Mouse (Mus musculus) heart, adult 2 months (tissue): ENCODE results near the gene Rab30. TPM values are rescaled to one million over a fixed set of nuclear protein-coding genes. Genes with fewer than 3 reads are reported as not detected.

Experiments used
- DNase-seq, 2 experiments: peaks; one replicate each; pipeline ENCODE4 v3.0.0; 2021
- H3K27ac ChIP-seq: fragments of 200-600 bp; 2 replicates; pipeline ENCODE4 v1.8.1; 2022
- H3K27me3 ChIP-seq: fragments of 200-500 bp; 2 replicates; pipeline ENCODE4 v1.6.1; 2012; ENCODE audit warnings: mild to moderate bottlenecking, low read length, inconsistent platforms, mixed read lengths; ENCODE audit not compliant: control insufficient read depth, insufficient read depth
- H3K36me3 ChIP-seq: fragments of 200-500 bp; 2 replicates; pipeline ENCODE4 v1.6.1; 2012; ENCODE audit warnings: low read length, inconsistent platforms; ENCODE audit not compliant: control insufficient read depth, insufficient read depth
- H3K4me1 ChIP-seq: fragments of 200-500 bp; 2 replicates; pipeline ENCODE4 v1.6.1; 2011; ENCODE audit warnings: low read length; ENCODE audit not compliant: control insufficient read depth, insufficient read depth
- H3K4me3 ChIP-seq: fragments of 200-600 bp; 2 replicates; pipeline ENCODE4 v1.8.1; 2022
- H3K79me2 ChIP-seq: fragments of 200-500 bp; replicated peaks from 2 replicates; pipeline ENCODE4 v1.6.1; 2012; ENCODE audit warnings: mild to moderate bottlenecking, inconsistent platforms, low read length, moderate library complexity, mixed read lengths; ENCODE audit not compliant: control insufficient read depth, insufficient read depth
- H3K9ac ChIP-seq: fragments of 200-500 bp; 2 replicates; pipeline ENCODE4 v1.6.1; 2012; ENCODE audit warnings: low read depth, mild to moderate bottlenecking, control low read depth, inconsistent platforms, low read length, mixed read lengths
- CTCF ChIP-seq: fragments of 200-600 bp; IDR thresholded peaks from 2 replicates; pipeline ENCODE4 v1.8.1; 2022; ENCODE audit warnings: antibody characterized with exemption, mild to moderate bottlenecking, moderate library complexity
- EP300 ChIP-seq: fragments of 200-500 bp; IDR thresholded peaks from 2 replicates; pipeline ENCODE4 v1.6.1; 2011; ENCODE audit warnings: low read depth, low read length, control low read depth; ENCODE audit not compliant: insufficient read depth
- POLR2A ChIP-seq: fragments of 200-500 bp; IDR thresholded peaks from 2 replicates; pipeline ENCODE4 v1.6.1; 2011; ENCODE audit warnings: mild to moderate bottlenecking, low read depth, low read length, control low read depth; ENCODE audit not compliant: insufficient read depth
- WGBS: fragments of 180-500 bp; shearing (Covaris S2); methylation state at CpG from one replicate; pipeline ENCODE4 v1.1.7; 2018; 5-methylcytosine and 5-hydroxymethylcytosine counted together
- intact Hi-C: fragments of 180-260 bp; cut with DNase I; formaldehyde crosslinking; loops from one replicate; pipeline ENCODE4 v1.15.1; 2025
- polyA plus RNA-seq: library from polyadenylated mRNA; depleted of rRNA; stranded (reverse); fragments of >200 nt; gene quantifications from 2 replicates; pipeline ENCODE4 v1.2.3, GENCODE M21; 2012
- total RNA-seq, 2 experiments: library from RNA; stranded (reverse); gene quantifications; 2 replicates each; pipeline ENCODE4 v1.2.3; 2021

Rab30 gene
- total and polyA plus RNA-seq, 3 experiments: 2.8 to 22.5 (median 10.8) TPM

- intact Hi-C loops: loop anchor here (1.0 to 5.0 kb wide), 4 partner anchors 18 to 220 kb away; no protein-coding TSS in a partner anchor
- Histone ChIP-seq H3K27ac (peak overlapping the region; percentile 98), H3K4me1 (0 out of 2 replicates have a peak, but pooled peaks cover 2% of the 10 kb centered on the region), H3K4me3 (peak overlapping the region; percentile 87), H3K79me2 (no peaks in the 10 kb centered on the region), H3K9ac (peak overlapping the region; percentile 82), H3K27me3 (no peaks in the 10 kb centered on the region), H3K36me3 (peaks cover 2% of the 10 kb centered on the region; the same call in 1 of the 2 replicates)
- TF ChIP-seq POLR2A (peak; percentile 83), CTCF (no peak), EP300 (0 out of 2 replicates have a peak, but pooled peaks have one; percentile 35)
- under 1% methylated on average over 29 of the region's 29 CpGs for WGBS
- DNase-seq: peak; percentile 91 to 94
These were observed 133.5 kb downstream of the Rab30 start for GRCm38 (mm10) chr7:92874761-92875408.

GRCm38 (mm10) chr7:92876066-92876465 lies 134.7 kb downstream of the Rab30 start:
- H3K27me3 ChIP-seq: no peaks in the 10 kb centered on the region
- peaks cover 3% of the 10 kb centered on the region; the same call in 1 of the 2 replicates for H3K4me1 ChIP-seq
- peak overlapping the region; percentile 98 for H3K27ac ChIP-seq
- no peak overlapping the region for H3K9ac ChIP-seq
- intact Hi-C loops: no loop called here
- peak overlapping the region; percentile 87 for H3K4me3 ChIP-seq
- H3K79me2 ChIP-seq: no peaks in the 10 kb centered on the region
- WGBS: 2% methylated on average over 3 of the region's 3 CpGs
- no peak for TF ChIP-seq POLR2A
- no peak for TF ChIP-seq EP300
- no peak for TF ChIP-seq CTCF
- H3K36me3 ChIP-seq: peaks cover 8% of the 10 kb centered on the region
- peak in 1 of 2 experiments; percentile 17 for DNase-seq

- WGBS: 20% methylated on average over 7 of the region's 7 CpGs
- intact Hi-C loops: no loop called here
- Histone ChIP-seq H3K27ac (peak overlapping the region; percentile 98), H3K4me1 (peaks cover 3% of the 10 kb centered on the region; the same call in 1 of the 2 replicates), H3K36me3 (peaks cover 8% of the 10 kb centered on the region), H3K9ac (no peak overlapping the region), H3K27me3 (no peaks in the 10 kb centered on the region), H3K79me2 (no peaks in the 10 kb centered on the region), H3K4me3 (peak overlapping the region; percentile 24; the same call in 1 of the 2 replicates)
- DNase-seq: no peak
- TF ChIP-seq EP300 (no peak), CTCF (no peak), POLR2A (no peak)
These were observed 135.1 kb downstream of the Rab30 start for GRCm38 (mm10) chr7:92876538-92876937.

GRCm38 (mm10) chr7:92878575-92879285 lies 137.3 kb downstream of the Rab30 start:
- Histone ChIP-seq H3K9ac (no peak overlapping the region), H3K27ac (no peak overlapping the region), H3K4me1 (peaks cover 5% of the 10 kb centered on the region; the same call in 1 of the 2 replicates), H3K79me2 (no peaks in the 10 kb centered on the region), H3K4me3 (no peak overlapping the region), H3K36me3 (peaks cover 8% of the 10 kb centered on the region), H3K27me3 (no peaks in the 10 kb centered on the region)
- TF ChIP-seq CTCF: no peak
- TF ChIP-seq POLR2A: 0 out of 2 replicates have a peak, but pooled peaks have one; percentile 27
- no peak for TF ChIP-seq EP300
- DNase-seq: peak in 1 of 2 experiments; percentile 44
- WGBS: 54% methylated on average over 7 of the region's 7 CpGs
- intact Hi-C loops: no loop called here

GRCm38 (mm10) chr7:92883850-92884716 lies 142.7 kb downstream of the Rab30 start:
- Histone ChIP-seq H3K79me2 (no peaks in the 10 kb centered on the region), H3K9ac (no peak overlapping the region), H3K36me3 (peaks cover 11% of the 10 kb centered on the region), H3K4me3 (no peak overlapping the region), H3K4me1 (peaks cover 12% of the 10 kb centered on the region), H3K27me3 (no peaks in the 10 kb centered on the region), H3K27ac (no peak overlapping the region)
- intact Hi-C loops: no loop called here
- 50% methylated on average over 9 of the region's 9 CpGs for whole genome bisulfite sequencing
- TF ChIP-seq EP300 (no peak), POLR2A (no peak)
- DNase-seq: peak in 1 of 2 experiments; percentile 17
